Mouse (Mus musculus) right cerebral cortex, postnatal 36 days (tissue): ENCODE measurements around the gene Arrb1.

Source experiments
- DNase-seq, 2 experiments: peaks; one replicate each; pipeline ENCODE4 v3.0.0; 2022; ENCODE audit warnings: low spot score in 2 of 2, mixed read lengths in 1 of 2

Gene Arrb1

DNA sequence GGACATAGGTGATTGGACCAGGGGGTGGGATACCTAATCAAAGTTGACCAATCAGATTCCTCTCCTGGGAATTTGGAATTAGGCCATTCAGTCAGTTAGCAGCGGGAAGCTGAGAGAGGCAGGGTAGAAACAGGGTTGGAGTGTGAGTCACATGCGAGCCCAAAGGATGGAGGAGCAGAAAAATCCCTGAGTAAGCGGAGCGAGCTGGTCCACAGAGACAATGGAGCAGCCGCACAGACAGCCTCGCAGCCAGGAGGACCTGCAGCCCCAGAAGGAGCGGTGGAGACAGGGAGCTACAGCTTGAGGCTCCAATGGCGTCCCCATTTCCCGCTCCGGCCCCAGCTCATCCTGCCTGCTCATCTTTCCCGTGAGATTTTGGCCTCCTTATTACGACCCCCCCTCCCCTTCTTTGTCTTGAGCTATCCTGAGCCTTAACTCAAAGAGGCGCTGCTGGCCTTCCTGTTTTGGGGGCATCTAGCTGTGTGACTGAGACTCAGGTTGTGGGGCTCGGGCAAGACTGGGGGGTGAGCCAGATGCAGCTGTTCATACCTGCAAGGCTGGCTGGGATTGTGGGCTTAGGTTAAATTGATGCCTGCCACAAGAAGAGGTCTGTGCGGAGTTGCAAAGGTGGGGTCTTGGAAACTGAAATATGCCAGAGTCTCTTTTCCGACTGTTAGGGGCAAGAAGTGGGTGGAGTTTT is 44.4 kb downstream of the Arrb1 start:
- DNase-seq, result peak; percentile 34 to 57

DNA sequence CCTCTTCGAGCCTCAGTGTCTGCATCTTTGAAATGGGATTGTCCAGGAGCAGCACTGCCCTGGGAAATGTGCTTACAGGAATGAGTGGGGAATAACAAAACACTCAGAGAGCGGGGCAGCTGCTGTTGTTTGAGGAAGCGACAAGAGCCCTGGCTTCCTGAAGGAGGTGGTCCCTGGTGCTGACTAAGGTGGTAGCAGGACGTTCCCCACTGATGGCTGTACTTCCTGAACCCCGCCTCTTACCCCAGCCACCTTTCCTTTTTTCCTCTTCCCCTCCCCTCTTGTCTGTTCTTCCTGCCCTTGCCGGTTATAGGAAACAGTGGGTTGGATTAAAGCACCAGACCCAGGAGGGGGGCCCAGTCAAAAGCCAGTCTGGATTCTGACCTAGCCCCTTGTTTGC is 45.0 kb downstream of the Arrb1 start:
- DNase-seq, result no peak

DNA sequence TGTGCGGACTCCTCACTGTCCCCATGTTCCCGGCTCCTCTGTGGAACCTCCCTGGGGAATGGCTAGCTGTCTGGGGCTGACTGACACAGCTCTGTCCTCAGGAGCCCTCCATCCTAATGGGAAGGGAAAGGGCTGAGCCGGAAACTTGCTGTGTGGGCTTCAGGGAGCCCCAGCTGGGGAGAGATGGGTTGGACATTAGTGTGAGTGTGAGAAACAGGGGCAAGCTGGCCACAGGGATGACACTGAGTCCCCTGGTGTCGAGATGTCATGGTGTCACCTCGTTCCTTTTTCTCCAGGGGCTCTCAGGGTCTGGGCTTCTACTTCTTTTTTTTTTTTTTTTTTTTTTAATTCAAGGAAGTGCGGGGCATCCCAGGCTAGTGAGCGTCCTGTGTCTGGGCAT is 47.0 kb downstream of the Arrb1 start:
- DNase-seq, result no peak

DNA sequence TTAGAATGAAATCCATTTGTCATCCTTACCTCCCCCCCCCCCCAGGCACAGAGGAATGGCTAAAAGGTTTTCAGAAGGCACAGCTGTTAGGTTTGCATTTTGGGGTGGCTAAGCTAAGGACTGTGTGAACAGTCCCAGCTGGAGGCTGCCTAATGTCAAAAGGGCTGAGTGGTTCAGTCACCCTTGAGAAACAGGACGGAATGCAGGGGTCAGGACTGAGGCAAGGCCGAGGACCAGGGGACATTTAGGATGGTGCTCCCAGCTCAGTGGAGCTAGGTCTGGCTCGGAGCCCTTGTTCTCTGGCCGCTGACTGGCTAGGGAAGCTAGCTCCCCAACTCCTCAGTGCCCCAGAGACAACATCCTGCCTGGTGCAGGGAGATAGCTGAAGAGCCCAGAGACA is 47.6 kb downstream of the Arrb1 start:
- DNase-seq, result no peak

DNA sequence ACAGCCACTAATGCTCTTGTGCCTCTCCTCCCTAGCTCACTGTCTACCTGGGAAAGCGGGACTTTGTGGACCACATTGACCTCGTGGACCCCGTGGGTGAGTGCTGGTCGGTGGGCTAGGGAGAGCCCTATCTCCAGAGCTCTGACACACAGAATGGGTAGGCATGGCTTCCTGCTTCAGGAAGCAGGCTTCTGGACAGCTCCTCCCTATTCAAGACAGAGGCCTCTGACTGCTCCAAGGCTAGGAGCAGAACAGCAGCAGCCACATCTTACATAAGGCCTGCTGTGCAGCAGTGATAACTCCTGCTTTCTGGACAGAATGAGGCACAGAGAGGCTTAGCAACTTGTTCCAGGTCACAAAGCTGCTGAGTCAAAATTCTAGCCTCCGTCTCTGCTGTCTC is 48.4 kb downstream of the Arrb1 start:
- no peak for DNase-seq

DNA sequence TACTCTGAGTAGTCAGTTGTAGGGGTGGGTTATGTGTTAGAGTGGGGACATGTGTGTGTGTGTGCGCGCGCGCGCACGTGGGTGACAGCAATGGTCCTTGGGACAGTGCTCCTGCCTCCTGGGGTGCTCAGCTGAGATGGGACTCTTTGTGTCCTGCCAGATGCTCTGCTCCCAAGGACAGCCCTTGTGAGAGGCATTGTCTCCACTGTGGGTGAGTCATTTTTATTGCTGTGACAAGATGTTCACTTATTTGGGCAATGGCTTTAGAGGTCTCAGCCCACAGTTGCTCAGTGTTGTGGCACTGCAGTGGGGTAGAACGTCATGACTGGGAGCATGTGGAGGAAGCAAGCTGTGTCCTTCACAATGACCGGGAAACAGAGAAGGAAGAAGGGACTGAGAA is 50.7 kb downstream of the Arrb1 start:
- no peak for DNase-seq

DNA sequence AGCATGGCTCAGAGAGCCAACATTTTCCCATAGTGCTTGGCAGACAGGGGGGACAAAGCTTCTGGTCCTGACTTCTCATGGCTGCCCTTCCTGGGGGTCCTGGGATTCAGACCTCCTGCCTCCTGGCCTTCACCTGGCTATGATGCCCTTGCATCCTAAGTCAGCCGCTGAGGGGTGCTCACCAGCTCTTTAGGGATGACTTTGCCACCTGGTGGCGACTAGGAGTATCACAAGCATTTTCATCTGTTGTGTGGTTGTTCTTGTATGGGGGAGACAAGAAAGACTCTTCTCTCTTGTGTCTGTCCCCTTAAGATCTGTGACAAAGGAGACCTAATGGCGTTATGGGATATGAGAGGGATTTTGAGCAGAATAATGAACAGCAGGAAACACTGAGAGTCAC is 54.8 kb downstream of the Arrb1 start:
- DNase-seq, result peak; percentile 39 to 45

DNA sequence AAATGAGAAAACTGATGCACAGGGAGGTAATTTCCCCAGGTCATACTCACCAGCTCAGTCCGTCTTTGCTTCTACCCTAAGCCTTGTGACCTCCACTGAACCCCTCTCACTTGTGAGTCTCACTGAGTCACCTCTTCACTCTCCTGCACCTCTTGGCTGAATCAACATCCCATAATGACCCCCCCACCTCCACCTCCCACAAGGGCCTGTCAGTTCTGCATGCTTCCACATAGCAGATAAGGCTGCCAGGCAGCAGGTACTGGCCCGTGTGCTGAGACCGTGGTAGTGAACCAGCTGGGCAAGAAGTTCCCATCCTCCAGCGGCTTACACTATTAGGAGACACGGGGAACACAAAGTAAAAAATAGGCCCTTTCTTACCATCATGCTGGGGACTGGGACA is 55.4 kb downstream of the Arrb1 start:
- no peak for DNase-seq

DNA sequence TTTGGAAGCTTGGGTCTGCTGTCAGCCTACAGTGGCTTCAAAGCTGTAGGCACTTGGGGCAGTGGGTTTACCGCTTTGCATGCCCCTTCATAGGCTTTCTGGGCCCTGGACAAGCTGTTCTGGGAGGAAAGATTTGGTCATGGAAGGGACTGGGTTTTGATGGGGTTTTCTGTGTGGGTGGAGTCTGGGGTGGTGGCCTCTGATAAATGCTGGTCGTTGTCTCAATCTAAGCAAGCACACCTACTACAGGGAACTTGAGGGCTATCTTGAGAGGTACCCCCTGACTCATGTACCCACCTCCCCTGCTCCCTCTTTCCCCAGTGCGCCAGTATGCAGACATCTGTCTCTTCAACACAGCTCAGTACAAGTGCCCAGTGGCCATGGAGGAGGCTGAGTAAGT is 57.4 kb downstream of the Arrb1 start:
- DNase-seq, result no peak

DNA sequence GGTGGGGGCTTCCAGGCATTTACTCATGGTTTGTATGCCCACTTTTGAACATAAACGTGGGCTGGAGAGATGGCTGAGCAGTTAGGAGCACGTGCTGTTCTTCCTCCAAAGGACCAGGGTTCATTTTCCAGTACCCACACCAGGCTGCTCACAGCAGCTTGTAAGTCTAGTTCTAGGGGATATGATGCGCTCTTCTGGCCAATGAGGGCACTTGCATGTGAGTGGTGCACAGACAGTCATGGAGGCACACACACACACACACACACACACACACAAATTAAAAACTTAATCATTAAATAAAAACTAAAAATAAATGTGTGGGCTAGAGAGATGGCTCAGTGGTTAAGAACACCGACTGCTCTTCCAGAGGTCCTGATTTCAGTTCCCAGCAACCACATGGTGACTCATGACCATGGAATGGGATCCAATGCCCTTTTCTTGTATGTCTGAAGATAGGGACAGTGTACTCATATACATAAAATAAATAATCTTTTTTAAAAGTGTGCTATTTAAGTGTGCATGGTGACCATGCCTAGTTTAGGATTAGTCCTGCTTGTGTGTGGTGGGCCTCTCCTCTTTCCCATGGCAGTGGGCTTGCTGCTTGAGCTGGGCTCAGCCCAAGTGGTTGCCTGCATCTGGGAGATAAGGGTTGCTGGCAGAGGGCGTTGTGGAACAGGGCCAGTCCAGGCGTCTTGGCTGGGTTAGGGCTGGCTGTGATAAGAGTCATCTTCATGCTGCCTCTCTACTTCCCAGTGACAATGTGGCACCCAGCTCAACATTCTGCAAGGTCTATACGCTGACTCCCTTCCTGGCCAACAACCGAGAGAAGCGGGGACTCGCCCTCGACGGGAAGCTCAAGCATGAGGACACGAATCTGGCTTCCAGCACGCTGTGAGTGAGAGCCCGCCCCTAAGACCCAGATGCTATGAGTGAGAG is 58.9 kb downstream of the Arrb1 start:
- no peak for DNase-seq

DNA sequence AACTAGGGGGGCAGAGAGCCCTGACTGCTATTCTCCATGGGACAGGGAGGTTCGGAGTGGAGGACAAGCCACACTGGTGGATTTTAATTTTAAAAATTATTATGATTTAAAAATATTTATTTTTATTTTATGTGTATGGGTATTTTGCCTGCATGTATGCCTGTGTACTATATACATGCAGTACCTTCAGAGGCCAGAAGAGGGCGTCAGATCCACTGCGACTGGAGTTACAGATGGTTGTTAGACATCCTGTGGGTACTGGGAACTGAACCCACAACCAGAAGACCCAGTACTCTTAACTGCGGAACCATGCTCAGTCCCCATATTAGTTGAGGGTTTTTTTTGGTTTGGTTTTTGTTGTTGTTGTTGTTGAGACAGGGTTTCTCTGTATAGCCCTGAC is 63.5 kb downstream of the Arrb1 start:
- no peak for DNase-seq

DNA sequence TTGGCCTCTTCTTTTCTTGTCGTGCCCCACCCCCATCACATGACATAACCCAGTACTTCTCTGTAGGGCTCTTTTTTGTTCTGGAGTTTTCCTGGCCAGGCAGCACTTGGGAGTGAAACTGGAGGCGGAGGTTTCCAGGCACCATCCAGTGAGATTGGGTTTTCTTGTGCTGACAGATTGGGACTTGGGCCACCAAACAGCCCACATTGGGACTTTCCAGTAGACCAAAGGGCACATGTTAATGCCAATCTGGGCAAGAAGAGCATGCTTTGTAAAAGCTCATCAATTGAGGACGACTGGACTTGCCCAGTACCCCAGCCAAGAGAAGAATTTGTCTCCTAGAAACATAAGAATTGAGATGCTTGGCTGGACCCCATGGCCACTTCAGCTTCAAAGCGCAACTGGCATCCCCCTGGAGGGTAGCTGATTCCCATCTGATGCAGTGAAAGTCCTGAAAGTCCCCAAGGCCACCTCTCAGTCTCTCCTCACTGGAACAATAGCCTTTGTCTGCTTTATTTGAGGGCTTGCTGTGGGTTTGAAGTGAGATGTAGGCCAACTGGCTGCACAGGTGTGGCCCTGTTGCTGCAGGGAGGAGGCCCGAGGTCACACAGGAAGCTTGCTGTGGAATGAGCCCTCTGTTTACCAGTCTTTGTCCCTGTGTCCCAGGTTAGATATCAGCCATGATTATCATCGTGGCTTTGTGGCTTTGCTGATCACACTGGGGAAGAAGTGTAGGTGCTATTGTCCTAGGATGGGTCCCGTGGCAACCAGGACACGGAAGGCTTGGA is 68.8 kb downstream of the Arrb1 start:
- DNase-seq, result no peak

DNA sequence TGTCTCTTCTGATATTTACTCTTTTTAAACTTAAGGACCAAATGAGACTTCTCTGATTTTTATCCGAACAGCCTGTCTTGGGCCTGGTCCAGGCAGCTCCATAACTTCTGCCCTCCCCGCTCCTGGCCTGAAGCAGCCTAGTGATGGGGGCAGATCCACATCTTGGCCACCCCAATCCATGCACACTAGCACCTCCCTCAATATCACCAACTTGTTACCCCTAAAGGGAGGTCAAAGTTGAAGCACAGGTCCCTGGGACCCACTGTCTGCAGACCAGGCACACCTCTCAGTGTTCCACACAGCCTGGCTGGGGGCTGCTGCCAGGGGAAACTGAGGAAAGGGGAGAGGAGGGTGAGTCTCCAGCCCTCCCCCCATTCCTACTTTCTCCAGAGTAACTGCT is 69.8 kb downstream of the Arrb1 start:
- no peak for DNase-seq

DNA sequence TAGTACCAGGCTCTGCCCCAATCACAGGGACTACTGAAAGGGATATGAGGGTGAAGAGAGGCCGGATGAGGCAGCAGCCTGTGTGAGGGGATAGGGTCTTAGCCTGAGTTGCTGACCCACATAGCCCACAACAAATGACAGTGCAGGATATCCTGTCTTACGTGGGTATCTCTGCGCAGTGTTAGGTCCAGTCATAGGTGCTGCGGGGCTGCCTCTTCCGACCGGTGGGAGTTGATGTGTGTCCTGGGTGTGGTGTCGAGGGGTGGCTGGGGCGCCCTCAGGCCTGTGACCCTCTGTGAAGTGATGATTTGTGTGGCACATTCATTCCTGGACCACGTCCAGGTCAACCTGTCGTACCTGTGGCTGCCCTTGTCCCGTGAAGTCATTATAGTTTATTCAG is 71.0 kb downstream of the Arrb1 start:
- no peak for DNase-seq

DNA sequence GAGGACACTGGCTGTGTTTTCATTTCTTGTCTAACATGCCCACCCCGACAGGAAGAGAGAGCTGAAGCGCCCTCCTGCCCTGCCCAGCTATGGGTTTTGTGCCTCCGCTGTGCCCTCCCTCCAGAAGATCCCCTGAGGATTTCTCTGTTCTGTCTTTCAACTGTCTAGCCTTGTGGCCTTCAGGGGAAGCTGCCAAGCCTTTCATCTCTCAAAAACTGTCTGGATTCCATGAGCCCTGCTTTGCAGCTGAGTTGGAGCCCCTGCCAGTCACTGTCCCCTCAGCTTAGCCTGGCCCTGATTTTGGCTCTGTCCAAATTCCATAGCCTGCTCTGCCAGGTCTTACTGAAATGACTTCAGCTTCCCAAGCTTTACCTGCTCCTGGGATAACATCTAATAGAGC is 71.5 kb downstream of the Arrb1 start:
- no peak for DNase-seq

DNA sequence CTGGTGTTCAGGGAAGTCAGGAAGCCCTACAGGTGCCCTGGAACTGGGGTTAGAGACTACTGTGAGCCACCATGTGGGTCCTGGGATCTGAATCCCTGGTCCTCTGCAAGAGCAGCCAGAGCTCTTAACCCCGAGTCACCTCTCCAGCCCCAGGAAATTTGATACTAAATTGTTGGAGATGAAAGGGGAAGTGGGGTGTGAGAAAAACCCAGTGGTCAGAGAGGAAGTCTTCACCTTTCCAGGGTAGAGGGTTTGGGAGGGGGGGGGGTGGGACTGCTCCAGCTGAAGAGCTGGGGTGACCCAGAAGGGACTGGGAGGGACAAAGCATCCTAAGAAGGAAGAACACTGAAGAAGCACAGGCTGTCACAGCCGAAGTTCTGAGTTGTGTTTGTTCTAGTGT is 72.4 kb downstream of the Arrb1 start:
- no peak for DNase-seq

DNA sequence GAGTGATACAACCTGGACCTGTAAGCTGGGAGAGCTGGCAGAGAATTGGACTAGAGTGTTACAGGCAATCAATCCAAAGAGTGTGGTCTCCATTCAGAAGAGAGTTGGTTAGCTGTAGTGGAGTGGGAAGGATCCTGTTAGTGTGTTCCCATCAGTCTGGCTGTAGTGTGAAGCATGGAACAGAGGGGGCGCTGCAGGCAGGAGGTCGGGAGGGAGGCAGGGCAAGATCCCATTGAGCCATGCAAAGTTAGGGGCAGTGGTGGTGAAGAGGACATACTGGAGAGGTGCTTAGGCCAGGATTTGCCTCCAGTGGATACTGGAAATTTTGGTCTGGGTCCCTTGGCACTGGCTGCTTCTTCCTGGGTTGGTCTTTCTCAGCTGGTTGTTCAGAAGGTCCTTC is 83.0 kb downstream of the Arrb1 start:
- no peak for DNase-seq

DNA sequence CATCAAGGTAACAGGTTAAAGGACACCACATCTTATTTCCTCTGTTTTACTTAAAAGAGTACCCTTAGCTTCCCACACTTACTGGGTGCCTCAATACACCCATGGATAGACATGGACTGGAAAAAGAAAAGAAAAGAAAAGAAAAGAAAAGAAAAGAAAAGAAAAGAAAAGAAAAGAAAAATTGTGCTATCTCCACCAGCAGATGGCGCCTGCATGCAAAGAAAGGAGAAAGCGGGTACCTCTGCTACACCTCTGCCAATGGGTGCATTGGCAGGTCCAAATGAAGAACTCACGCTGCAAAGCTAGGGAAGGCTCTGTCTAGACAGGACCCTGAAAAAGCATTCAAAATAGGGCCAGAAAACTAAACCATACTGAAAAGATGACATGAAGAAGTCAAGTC is 83.6 kb downstream of the Arrb1 start:
- DNase-seq, result no peak

DNA sequence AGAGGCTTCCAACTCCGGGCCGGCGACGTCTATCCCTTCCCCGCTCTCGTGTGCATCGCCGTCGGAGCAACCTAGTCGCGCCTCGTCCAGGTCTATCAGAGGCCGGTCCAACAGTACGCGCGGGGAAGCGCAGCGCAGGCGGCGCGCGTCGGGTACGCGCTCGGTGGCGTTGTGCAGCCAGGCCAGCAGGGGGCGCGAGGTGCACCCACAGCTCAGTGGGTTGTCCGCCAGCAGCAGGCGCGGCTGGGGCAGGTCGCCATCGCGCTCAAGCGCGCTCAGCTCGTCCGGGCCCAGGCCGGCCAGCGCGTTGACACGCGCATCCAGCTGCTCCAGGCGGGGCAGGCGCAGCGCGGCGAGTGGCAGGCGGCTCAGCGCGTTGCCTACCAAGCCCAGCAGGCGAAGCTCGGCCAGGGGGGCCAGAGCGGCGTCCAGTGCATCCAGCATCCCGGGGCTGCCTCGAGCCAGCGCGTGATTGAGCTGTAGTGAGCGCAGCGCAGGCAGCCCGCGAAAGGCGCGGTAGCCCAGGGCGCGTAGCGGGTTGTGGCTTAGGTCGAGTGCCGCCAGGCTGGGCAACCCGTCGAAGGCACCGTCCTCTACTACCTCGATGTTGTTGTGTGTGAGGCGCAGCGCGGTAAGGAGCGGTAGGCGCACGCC is 90.6 kb downstream of the Arrb1 start:
- peak; percentile 73 to 74 for DNase-seq

DNA sequence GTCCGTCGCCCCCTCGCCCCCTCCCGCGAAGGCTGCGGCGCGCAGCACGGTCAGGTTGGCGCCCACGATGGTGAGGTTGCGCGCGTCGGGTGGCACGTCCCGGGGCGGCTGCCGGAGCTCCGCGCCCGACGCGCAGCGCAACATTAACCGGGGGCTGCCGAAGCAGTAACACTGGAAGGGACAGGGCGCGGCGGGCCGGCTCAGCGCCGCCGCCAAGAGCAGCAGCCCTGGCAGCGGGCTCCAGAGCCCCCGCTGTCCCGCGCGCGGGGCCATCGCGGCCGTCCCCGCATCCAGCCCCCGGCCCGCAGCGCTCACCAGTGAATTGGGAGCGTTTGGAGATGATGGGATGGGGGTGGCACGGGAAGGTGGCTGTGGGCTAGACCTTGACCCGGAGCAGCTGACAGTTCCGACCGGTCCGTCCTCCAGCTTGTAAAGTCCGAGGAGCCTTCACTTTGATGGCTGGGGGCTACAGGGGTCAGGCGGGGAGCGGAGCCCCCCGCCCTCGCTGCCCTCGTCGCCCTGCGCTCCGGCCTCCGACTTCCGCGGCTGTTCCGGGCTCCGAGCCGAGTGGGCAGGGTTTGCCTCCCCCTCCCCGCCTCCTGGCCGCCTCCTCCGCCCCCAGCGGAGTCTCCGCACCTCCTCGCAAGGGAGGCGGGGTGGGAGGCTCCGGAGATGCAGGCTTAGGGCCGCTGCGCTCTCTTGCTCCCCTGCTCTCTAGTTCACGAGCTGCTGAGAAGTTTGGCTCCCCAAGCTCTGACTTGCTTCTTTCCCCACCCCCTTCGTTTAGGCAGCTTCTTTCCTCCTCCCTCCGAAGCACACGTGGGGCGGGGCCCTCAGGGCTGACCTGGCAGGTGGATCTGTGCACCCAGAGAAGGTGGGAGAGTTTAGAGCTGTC is 91.4 kb downstream of the Arrb1 start, which contains the start of gene Tpbgl:
Tpbgl (minus strand) TSS at position 728 of the 895 bp plus-strand sequence.
- DNase-seq, result no peak

DNA sequence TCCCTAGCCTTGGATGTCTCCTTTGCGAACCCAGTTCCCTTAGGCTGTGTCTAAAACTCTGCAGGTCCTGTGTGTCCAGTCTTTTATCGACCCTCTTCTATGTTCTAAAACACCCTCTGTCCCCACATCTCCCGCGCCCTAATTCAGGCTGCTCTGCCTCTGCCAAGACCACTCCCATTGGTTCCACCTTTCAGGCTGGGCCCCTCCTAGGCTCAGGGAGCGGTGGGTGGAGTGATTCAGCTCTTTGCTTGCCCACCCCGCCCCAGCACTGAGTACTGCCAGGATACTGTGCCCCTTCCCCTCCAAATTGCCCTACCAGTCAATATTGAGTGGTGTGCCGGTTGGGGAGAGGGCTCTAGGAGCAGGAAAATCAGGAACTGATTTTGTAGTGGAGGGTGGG is 92.1 kb downstream of the Arrb1 start:
- no peak for DNase-seq
